Mouse (Mus musculus) heart, embryonic 11.5 days (tissue): Measurements from ENCODE around the gene Gm13694. TPM values are rescaled to one million over a fixed set of nuclear protein-coding genes. Genes with fewer than 3 reads are reported as not detected.
A peak's percentile ranks its signal among the peaks of the same experiment; 100 is the strongest.
"Not testable (repeated sequence)": the region's sequence is repeated elsewhere in the genome, so short reads cannot be mapped to it uniquely, and the experiment has no call there.

Source experiments
- ATAC-seq: fragments of 200-750 bp; cut with Nextera tagmentation; replicated peaks from 2 replicates; pipeline ENCODE4 v1.8.0; 2017; ENCODE audit warnings: moderate library complexity; ENCODE audit not compliant: insufficient number of reproducible peaks, low FRiP score, low TSS enrichment
- H3K27ac ChIP-seq: fragments of 300-500 bp; sonication (generic); 2 replicates; pipeline ENCODE4 v1.5.1; 2014; ENCODE audit warnings: mild to moderate bottlenecking, low read depth, low read length
- H3K27me3 ChIP-seq: fragments of 300-500 bp; sonication (generic); 2 replicates; pipeline ENCODE4 v1.6.1; 2014; ENCODE audit warnings: mild to moderate bottlenecking, low read length, mixed read lengths; ENCODE audit not compliant: control insufficient read depth, insufficient read depth
- H3K36me3 ChIP-seq: fragments of 300-500 bp; sonication (generic); 2 replicates; pipeline ENCODE4 v1.6.1; 2014; ENCODE audit warnings: mild to moderate bottlenecking, low read length, moderate library complexity, mixed read lengths; ENCODE audit not compliant: control insufficient read depth, insufficient read depth
- H3K4me1 ChIP-seq: fragments of 300-500 bp; sonication (generic); 2 replicates; pipeline ENCODE4 v1.6.1; 2014; ENCODE audit warnings: low read length; ENCODE audit not compliant: control insufficient read depth, insufficient read depth
- H3K4me2 ChIP-seq: fragments of 300-500 bp; sonication (generic); 2 replicates; pipeline ENCODE4 v1.6.1; 2014; ENCODE audit warnings: mild to moderate bottlenecking, moderate library complexity
- H3K4me3 ChIP-seq: fragments of 300-500 bp; sonication (generic); 2 replicates; pipeline ENCODE4 v1.5.1; 2014; ENCODE audit warnings: low read depth, low read length
- H3K9ac ChIP-seq: fragments of 300-500 bp; sonication (generic); 2 replicates; pipeline ENCODE4 v1.6.1; 2014; ENCODE audit warnings: mild to moderate bottlenecking, low read depth, low read length, moderate library complexity
- H3K9me3 ChIP-seq: fragments of 300-500 bp; sonication (generic); replicated peaks from 2 replicates; pipeline ENCODE4 v1.6.1; 2016; ENCODE audit warnings: low read length; ENCODE audit not compliant: control insufficient read depth
- WGBS: fragments of 180-500 bp; shearing (Covaris S2); extraction: QIAGEN DNeasy Blood & Tissue Kit; methylation state at CpG from one replicate; pipeline ENCODE4 v1.1.7; 2014; ENCODE audit not compliant: insufficient replicate concordance; 5-methylcytosine and 5-hydroxymethylcytosine counted together
- polyA plus RNA-seq: library from polyadenylated mRNA; unstranded; fragments of >200 nt; fragmentation: Nextera tagmentation; extraction: Ambion mirVana; gene quantifications from 2 replicates; pipeline ENCODE4 v1.2.1, GENCODE M21; 2014

Gene Gm13694
- polyA plus RNA-seq, 1 experiment from 2014 or later: not detected

DNA sequence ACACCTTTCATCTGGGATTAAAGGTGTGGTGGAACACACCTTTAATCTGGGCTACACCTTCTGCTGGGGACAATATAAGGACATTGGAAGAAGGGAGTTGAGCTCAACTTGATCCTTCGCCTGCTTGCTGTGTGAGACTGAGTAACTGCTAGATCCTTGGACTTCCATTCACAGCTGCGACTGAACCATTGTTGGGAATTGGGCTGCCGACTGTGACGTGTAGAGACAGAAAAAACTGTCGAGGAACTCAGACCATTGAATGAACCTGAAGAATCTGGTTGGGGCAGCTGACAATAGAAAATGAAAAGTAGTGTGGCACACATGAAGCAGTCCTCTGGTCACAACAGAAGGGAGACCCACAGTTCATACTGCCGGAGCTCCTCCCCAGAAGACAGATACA is 5.7 kb downstream of the Gm13694 start, which contains the start of gene Gm13697:
Gene Gm13697 (plus strand): TSS at position 301 of the 400 bp plus-strand sequence.
- not testable (repeated sequence) for H3K9ac ChIP-seq, H3K36me3 ChIP-seq, ATAC-seq, H3K4me1 ChIP-seq, H3K9me3 ChIP-seq, H3K27me3 ChIP-seq, H3K4me3 ChIP-seq, H3K4me2 ChIP-seq, H3K27ac ChIP-seq
- no CpG with 5 or more reads among the region's 6 CpGs for WGBS

DNA sequence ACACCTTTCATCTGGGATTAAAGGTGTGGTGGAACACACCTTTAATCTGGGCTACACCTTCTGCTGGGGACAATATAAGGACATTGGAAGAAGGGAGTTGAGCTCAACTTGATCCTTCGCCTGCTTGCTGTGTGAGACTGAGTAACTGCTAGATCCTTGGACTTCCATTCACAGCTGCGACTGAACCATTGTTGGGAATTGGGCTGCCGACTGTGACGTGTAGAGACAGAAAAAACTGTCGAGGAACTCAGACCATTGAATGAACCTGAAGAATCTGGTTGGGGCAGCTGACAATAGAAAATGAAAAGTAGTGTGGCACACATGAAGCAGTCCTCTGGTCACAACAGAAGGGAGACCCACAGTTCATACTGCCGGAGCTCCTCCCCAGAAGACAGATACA is 11.5 kb downstream of the Gm13694 start, which contains the start of gene Gm13691:
Gene Gm13691 (plus strand): TSS at position 301 of the 400 bp plus-strand sequence.
- H3K27me3 ChIP-seq, ATAC-seq, H3K4me3 ChIP-seq, H3K36me3 ChIP-seq, H3K9me3 ChIP-seq, H3K9ac ChIP-seq, H3K27ac ChIP-seq, H3K4me1 ChIP-seq, H3K4me2 ChIP-seq: not testable (repeated sequence)
- no CpG with 5 or more reads among the region's 6 CpGs for WGBS

DNA sequence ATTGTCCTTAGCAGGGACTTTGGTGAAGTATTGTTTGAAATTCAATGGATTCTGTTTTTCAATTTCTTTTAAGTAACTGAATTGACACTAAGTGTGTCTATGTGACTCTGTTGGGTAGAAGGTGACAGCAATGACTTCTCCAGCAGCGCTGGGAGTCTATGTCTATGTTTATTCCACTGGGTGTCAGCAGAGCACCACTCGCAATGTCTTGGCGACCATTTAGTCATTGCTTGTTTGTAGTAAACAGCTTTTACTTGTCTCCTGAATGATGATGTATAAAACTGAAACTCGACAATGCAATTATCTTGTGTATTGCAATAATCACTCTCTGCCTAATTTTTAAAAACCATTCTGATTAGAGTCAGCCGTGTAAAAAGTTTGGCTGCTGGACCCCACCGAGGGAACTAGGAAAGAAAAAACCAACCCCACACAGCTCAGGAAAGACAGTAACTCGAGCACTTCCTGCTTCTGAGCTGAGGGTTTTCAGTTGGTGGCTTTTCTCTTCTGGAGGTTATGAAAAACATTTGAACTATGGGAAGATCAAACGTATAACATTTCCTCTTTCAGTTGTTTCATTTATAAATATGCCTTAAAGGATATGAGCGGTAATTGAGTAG is 15.0 kb downstream of the Gm13694 start:
- ATAC-seq, H3K4me3 ChIP-seq, H3K4me1 ChIP-seq, H3K9ac ChIP-seq, H3K9me3 ChIP-seq, H3K4me2 ChIP-seq, H3K27ac ChIP-seq, H3K36me3 ChIP-seq, H3K27me3 ChIP-seq: not testable (repeated sequence)
- 40% methylated on average over 7 of the region's 9 CpGs for WGBS

DNA sequence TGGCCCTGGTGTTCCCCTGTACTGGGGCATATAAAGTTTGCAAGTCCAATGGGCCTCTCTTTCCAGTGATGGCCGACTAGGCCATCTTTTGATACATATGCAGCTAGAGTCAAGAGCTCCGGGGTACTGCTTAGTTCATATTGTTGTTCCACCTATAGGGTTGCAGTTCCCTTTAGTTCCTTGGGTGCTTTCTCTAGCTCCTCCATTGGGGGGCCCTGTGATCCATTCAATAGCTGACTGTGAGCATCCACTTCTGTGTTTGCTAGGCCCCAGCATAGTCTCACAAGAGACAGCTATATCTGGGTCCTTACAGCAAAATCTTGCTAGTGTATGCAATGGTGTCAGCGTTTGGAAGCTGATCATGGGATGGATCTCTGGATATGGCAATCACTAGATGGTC is 15.8 kb downstream of the Gm13694 start:
- not testable (repeated sequence) for H3K27me3 ChIP-seq, H3K9ac ChIP-seq, H3K4me2 ChIP-seq, H3K9me3 ChIP-seq, ATAC-seq, H3K27ac ChIP-seq, H3K4me1 ChIP-seq, H3K36me3 ChIP-seq, H3K4me3 ChIP-seq
- no CpG with 5 or more reads among the region's 3 CpGs for WGBS

DNA sequence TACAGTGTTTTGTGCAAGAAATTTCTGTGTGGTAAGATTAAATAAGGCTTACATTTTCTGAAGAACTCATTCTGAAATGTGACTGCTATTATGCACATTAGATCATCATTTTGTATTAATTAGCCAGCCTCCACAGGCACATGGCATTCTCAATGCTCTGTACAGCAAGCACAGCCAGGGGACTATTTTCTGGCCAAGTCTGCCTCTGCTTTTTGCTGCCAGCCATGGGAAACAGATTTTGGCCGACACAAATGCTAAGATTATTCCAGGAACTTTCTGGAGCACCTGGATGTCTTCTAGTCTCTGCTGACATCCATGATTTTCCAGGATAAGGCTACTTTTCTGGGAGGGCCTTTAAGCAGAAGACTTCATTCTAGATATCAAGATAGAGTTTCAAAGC is 30.2 kb downstream of the Gm13694 start:
- no peak for ATAC-seq
- H3K4me1 ChIP-seq: no peaks in the 10 kb centered on the region
- WGBS: 50% methylated on average over 1 of the region's 1 CpGs

DNA sequence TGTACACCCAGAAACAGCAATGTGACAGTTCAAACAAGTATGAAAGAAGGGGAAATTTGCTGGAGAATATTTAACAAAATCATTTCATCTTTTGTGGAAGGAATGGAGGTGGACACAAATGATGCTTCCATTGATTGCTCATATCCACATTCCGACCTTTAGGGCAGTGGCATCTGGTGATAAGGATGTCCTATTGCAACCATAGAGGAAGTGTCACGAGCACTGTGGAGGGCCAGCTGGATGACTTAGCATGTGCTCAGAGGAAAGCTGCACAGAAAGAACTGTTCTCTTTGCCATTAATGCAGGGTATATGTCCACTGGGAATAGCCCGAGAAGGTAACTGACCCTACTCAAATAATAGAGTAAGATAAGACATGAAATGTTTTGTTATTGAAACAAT is 31.1 kb downstream of the Gm13694 start:
- 45% methylated on average over 3 of the region's 3 CpGs for WGBS
- no peak overlapping the region for H3K9ac ChIP-seq
- H3K27ac ChIP-seq: no peak overlapping the region
- no peaks in the 10 kb centered on the region for H3K27me3 ChIP-seq
- no peak for ATAC-seq
- no peaks in the 10 kb centered on the region for H3K4me1 ChIP-seq
- no peak overlapping the region for H3K4me3 ChIP-seq
- H3K9me3 ChIP-seq: no peaks in the 10 kb centered on the region
- H3K4me2 ChIP-seq: no peak overlapping the region
- no peaks in the 10 kb centered on the region for H3K36me3 ChIP-seq

More for the DNA sequence above, 30.2 kb downstream of the Gm13694 start:
- no peak overlapping the region for H3K4me2 ChIP-seq
- no peak overlapping the region for H3K4me3 ChIP-seq
- H3K27ac ChIP-seq: no peak overlapping the region
- H3K27me3 ChIP-seq: no peaks in the 10 kb centered on the region
- no peak overlapping the region for H3K9ac ChIP-seq
- no peaks in the 10 kb centered on the region for H3K9me3 ChIP-seq
- H3K36me3 ChIP-seq: no peaks in the 10 kb centered on the region

DNA sequence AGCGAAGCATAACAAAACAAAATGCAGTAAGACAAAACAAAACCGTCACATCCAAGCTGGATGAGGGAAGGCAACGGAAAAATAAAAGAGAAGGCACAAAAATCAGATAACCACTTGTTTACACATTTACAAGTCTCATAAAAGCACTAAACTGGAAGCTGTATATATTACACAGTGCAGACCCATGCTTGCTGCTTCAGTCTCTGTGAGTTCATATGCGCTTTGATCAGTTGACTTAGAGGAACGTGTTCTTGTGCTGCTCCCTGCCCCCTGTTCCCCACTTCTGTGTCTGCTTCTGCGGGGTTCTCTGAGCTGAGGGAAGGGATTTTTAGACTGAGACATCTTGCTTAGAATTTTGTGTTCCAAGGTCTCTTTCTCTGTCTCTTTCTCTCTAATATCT is 35.8 kb downstream of the Gm13694 start:
- 64% methylated on average over 6 of the region's 6 CpGs for whole genome bisulfite sequencing
- no peak overlapping the region for H3K27ac ChIP-seq

DNA sequence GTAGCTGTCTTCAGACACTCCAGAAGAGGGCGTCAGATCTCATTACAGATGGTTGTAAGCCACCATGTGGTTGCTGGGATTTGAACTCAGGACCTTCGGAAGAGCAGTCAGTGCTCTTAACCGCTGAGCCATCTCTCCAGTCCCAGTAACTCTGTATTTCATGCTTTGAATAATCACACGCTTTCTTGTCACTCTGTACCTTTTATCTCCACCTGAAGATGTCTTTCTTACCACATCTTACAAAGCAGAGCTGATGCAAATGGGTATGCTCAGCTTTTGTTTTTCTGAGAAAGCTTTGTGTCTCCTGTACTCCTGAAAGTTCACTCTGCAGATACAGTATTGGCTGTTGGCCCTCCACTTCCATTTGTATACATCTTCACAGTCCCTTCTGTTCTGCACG is 37.6 kb downstream of the Gm13694 start:
- WGBS: 72% methylated on average over 5 of the region's 5 CpGs
- not testable (repeated sequence) for ATAC-seq

More for the DNA sequence above, 35.8 kb downstream of the Gm13694 start:
- no peak overlapping the region for H3K4me3 ChIP-seq
- no peaks in the 10 kb centered on the region for H3K36me3 ChIP-seq
- H3K4me1 ChIP-seq: peaks cover 10% of the 10 kb centered on the region
- no peak for ATAC-seq
- no peaks in the 10 kb centered on the region for H3K9me3 ChIP-seq
- H3K9ac ChIP-seq: no peak overlapping the region
- H3K4me2 ChIP-seq: no peak overlapping the region
- H3K27me3 ChIP-seq: no peaks in the 10 kb centered on the region

DNA sequence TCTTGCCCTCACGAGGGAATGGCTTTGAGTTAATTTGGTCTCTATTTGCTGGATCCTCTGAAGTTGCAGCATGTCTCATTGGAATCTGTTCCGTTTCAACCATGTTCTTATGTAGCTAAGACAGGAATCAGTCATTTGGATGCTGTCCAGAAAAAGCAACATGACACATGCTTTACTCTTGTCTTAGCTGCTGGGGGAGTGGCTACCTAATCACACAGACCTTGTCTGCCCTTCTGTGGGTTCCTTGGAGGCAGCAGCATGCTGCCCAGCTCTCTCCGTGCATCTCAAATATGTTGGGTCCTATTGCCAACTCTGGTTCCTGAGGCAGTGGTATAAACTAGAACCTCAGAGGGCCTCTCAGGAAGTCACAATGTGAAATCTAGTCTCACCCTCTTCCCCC is 39.6 kb downstream of the Gm13694 start:
- Histone ChIP-seq H3K9ac (no peak overlapping the region), H3K4me1 (peaks cover 14% of the 10 kb centered on the region), H3K4me2 (no peak overlapping the region), H3K4me3 (no peak overlapping the region), H3K36me3 (no peaks in the 10 kb centered on the region), H3K9me3 (no peaks in the 10 kb centered on the region), H3K27me3 (no peaks in the 10 kb centered on the region), H3K27ac (no peak overlapping the region)
- peak; percentile 67 for ATAC-seq
- 25% methylated on average over 3 of the region's 3 CpGs for WGBS

More for the DNA sequence above, 37.6 kb downstream of the Gm13694 start:
- not testable (repeated sequence) for H3K9ac ChIP-seq, H3K27me3 ChIP-seq, H3K4me3 ChIP-seq, H3K9me3 ChIP-seq, H3K4me2 ChIP-seq, H3K36me3 ChIP-seq, H3K27ac ChIP-seq
- H3K4me1 ChIP-seq: peaks cover 14% of the 10 kb centered on the region
